Mouse (Mus musculus): ENCODE measurements around the gene Olfr763. TPM values are rescaled to one million over a fixed set of nuclear protein-coding genes. Genes with fewer than 3 reads are reported as not detected.

Olfr763 gene
- total RNA-seq (2023), result not detected

DNA sequence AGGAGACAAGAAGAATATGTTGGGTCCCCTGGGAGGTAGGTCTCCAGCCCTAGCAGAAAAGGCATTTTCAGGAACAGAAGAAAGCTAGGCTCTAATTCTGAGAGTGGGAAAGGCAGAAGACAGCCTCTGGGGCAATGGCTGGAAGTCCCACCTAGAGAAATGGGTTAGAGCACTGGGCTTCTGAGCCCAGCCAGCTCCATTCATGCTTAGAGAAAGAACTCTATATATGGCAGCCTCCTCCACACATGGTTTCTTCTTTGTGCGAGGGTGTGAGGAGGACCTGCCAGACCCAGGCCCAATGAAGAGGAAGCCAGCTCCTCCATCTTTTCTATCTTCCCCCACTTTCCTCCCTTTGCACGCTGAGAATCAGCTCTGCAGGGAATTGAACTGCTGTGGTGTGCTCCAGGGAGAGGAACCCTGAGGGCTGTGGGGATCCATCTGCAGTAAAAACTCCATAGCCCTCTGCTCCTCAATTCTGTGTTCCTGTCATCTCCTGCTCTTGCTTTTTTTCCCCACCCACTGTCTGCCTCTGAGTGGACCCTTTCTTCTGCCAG is at the start of gene Olfr763:
TSS of gene Olfr763 (plus strand) at position 504 of the 554 bp plus-strand sequence.

DNA sequence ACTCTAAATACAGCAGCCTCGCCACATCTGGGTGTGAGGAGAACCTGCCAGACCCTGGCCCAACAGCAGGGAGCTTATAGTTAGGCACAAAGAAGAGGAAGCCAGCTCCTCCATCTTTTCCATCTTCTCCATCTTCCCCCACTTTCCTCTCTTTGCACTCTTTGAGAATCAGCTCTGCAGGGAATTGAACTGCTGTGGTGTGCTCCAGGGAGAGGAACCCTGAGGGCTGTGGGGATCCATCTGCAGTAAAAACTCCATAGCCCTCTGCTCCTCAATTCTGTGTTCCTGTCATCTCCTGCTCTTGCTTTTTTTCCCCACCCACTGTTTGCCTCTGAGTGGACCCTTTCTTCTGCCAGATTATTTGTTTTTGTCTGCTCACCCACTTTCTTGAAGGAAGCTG is 21.5 kb upstream of the Olfr763 start, which contains the start of gene Olfr9:
TSS of gene Olfr9 (plus strand) at position 301 of the 400 bp plus-strand sequence.

DNA sequence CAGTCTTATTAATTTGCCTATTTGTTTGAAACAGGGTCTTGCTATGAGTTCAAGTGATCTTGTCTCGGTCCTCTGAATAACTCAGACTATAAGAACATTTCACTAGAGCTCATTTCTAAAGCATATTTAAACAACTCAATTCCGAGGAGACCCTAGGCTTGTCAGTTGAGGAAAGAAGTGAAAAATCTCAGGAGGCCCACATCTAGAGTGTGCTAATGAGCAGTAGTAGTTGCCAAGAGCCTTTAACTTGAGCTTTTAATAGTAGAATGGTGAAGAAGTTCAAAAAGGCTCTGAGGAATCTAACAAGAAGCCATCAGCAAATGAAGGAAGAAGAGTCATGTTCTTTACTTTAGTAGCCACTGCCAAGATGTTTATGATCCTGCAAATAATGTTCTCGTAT is 29.2 kb downstream of the Olfr763 start, which contains the start of gene Olfr764-ps1:
TSS of gene Olfr764-ps1 (minus strand) at position 101 of the 400 bp plus-strand sequence.

DNA sequence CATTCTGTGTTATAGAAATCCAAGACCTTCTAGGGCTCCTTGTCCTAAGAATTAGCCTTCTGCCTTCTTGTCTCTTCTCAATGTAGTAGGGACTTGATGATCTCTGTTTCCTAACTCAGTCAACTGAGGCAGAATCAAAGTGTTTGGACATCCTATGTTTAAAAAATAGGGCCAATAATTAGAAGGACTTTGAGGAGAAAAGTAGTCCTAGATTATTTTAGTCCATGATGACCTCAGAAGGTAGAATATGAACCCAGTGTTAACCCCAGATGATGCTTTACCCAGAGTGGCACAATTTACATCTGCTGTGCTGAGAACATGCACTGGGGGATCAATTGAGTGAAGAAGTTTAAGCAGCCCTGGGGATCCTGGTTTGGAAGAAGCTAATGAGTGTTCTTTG is 39.3 kb downstream of the Olfr763 start, which contains the start of gene Olfr765:
TSS of gene Olfr765 (minus strand) at position 101 of the 400 bp plus-strand sequence.

Other genes with a start within 250 kb of the Olfr763 start
- 1 to 10 TPM; 6.6 to 7.3 TPM for gene Mmp19, start 219.9 kb upstream of the Olfr763 start, total RNA-seq (2023)
- 10 to 100 TPM; 59.8 to 65.1 TPM for gene Dnajc14, start 206.7 kb upstream of the Olfr763 start, total RNA-seq (2023)
- gene Tmem198b, start 206.4 kb upstream of the Olfr763 start, total RNA-seq (2023), result 1 to 10 TPM; 5.7 to 6.5 TPM
- 10 to 100 TPM; 34.9 to 38.9 TPM for gene Sarnp, start 193.5 kb upstream of the Olfr763 start, total RNA-seq (2023)
- gene Ormdl2, start 189.1 kb upstream of the Olfr763 start, total RNA-seq (2023), result 10 to 100 TPM; 20.5 to 25.1 TPM
- gene Gdf11, start 119.1 kb upstream of the Olfr763 start, total RNA-seq (2023), result under 1 TPM in 1 of 2 experiments, not detected in 1; 0.13 TPM
- gene Cd63, start 109.8 kb upstream of the Olfr763 start, total RNA-seq (2023), result 100 to 1,000 TPM; 136 to 156 TPM
- 1 to 10 TPM; 3.2 to 6.0 TPM for gene Rdh5, start 87.9 kb upstream of the Olfr763 start, total RNA-seq (2023)
- gene Bloc1s1, start 86.8 kb upstream of the Olfr763 start, total RNA-seq (2023), result 10 to 100 TPM; 80.0 to 90.6 TPM
- gene Itga7, start 77.0 kb upstream of the Olfr763 start, total RNA-seq (2023), result under 1 TPM in 1 of 2 experiments, not detected in 1; 0.09 TPM
- not detected for gene Mettl7b, start 49.8 kb upstream of the Olfr763 start, total RNA-seq (2023)
- not detected for gene Olfr9, start 21.4 kb upstream of the Olfr763 start, total RNA-seq (2023)
- not detected for gene Olfr764-ps1, start 29.1 kb downstream of the Olfr763 start, total RNA-seq (2023)
- gene Olfr765, start 39.2 kb downstream of the Olfr763 start, total RNA-seq (2023), result not detected
- not detected for gene Olfr766-ps1, start 58.2 kb downstream of the Olfr763 start, total RNA-seq (2023)
- not detected for gene Olfr767, start 72.1 kb downstream of the Olfr763 start, total RNA-seq (2023)
- gene Olfr768, start 88.6 kb downstream of the Olfr763 start, total RNA-seq (2023), result not detected
- not detected for gene Olfr769, start 107.1 kb downstream of the Olfr763 start, total RNA-seq (2023)
- not detected for gene Olfr770, start 128.2 kb downstream of the Olfr763 start, total RNA-seq (2023)
- gene Olfr771, start 154.0 kb downstream of the Olfr763 start, total RNA-seq (2023), result not detected
- gene Olfr772, start 167.1 kb downstream of the Olfr763 start, total RNA-seq (2023), result not detected
- not detected for gene Olfr773, start 176.6 kb downstream of the Olfr763 start, total RNA-seq (2023)
- gene Olfr774, start 225.4 kb downstream of the Olfr763 start, total RNA-seq (2023), result not detected
- not detected for gene Olfr775, start 237.6 kb downstream of the Olfr763 start, total RNA-seq (2023)
- gene Olfr776, start 248.3 kb downstream of the Olfr763 start, total RNA-seq (2023), result not detected

Measured in neutrophil, adult 83 days (primary cell).